Mouse (Mus musculus): ENCODE measurements around the gene Fam171a2. TPM values are rescaled to one million over a fixed set of nuclear protein-coding genes. Genes with fewer than 3 reads are reported as not detected.

Fam171a2 gene
- polyA plus RNA-seq, 1 experiment, result 5.4 TPM

DNA sequence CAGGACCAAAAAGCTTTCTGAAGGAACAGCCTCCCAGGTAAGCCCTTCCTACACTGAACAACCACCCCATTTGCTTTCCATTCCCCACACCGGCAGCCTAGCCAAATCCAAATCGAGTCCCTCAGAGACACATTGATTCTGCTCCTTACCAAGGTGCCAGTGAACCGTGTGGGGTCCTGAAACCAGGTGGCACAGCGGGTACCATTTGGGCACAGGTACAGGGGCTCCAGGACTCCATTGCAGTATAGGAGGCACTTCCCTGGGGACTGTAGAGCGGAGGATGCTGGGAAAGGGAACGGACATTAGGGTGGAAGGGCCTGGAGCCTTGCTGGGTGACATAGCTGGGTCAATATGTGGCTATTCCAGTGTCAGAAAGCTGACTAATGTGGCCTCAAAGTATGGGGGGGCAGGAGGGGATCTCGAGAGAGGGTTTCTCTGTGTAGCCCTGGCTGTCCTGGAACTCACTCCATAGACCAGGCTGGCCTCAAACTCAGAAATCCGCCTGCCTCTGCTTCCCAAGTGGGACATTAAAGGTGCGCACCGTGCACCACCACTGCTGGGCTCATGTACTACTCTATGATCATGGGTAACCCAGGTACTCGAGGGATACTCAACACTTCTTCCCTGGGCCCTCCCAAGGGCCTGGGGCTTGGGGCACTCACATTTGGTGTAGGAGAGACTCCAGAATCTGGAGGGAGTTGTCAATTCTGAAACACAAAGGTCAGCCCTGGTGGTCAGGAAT lies 41.8 kb downstream of the Fam171a2 start:
- no peaks in the 10 kb centered on the region for H3K27me3 ChIP-seq (ENCODE audit: control insufficient read depth, insufficient read depth, low read length)

GRCm38 (mm10) chr11:102404161-102405010 lies 43.1 kb downstream of the Fam171a2 start:
- Histone ChIP-seq H3K4me1 (ENCODE audit: control insufficient read depth, insufficient read depth, insufficient read length, low read length) (peaks cover 13% of the 10 kb centered on the region), H3K36me3 (ENCODE audit: control insufficient read depth, insufficient read depth, low read length) (peaks cover 29% of the 10 kb centered on the region), H3K27me3 (ENCODE audit: control insufficient read depth, insufficient read depth, low read length) (peaks cover 6% of the 10 kb centered on the region; the same call in 1 of the 2 replicates), H3K4me3 (ENCODE audit: low read depth, low read length) (no peak overlapping the region), H3K27ac (ENCODE audit: insufficient read depth, low read depth, low read length) (no peak overlapping the region)
- TF ChIP-seq CTCF (IDR thresholded peaks at IDR 0.05; ENCODE audit: extremely low read depth, insufficient read length, insufficient replicate concordance, low read depth, low read length) (no peak), POLR2A (IDR thresholded peaks at IDR 0.05; ENCODE audit: low read depth, low read length) (no peak)
- 69% methylated on average over 18 of the region's 18 CpGs for WGBS

More for the DNA sequence above, 41.8 kb downstream of the Fam171a2 start:
- 78% methylated on average over 11 of the region's 11 CpGs for WGBS
- no peak for TF ChIP-seq POLR2A (IDR thresholded peaks at IDR 0.05; ENCODE audit: low read depth, low read length)
- TF ChIP-seq CTCF (IDR thresholded peaks at IDR 0.05; ENCODE audit: extremely low read depth, insufficient read length, insufficient replicate concordance, low read depth, low read length), result no peak
- Histone ChIP-seq H3K27ac (ENCODE audit: insufficient read depth, low read depth, low read length) (no peak overlapping the region), H3K36me3 (ENCODE audit: control insufficient read depth, insufficient read depth, low read length) (peaks cover 29% of the 10 kb centered on the region), H3K4me3 (ENCODE audit: low read depth, low read length) (peak overlapping the region; percentile 90), H3K4me1 (ENCODE audit: control insufficient read depth, insufficient read depth, insufficient read length, low read length) (peaks cover 9% of the 10 kb centered on the region)

DNA sequence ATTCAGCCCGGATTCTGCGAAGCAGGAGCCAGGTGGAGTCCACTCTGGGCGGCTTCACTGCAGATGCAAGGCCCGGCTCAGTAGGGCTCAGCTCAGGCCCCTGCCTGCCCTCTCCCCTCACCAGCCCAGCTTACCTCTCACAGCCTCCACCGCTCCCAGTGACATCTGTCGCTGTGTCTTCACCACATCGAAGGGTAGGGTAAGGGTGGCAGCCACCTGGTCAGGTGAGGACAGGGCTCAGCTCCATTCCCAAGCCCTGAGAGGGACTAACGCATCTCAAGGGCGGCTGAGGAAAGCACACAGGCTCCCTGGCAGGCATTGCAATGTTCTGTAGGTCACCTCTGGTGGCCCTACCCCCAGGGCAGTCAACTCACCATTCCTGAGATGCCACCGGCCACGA lies 43.8 kb downstream of the Fam171a2 start:
- Histone ChIP-seq H3K4me1 (ENCODE audit: control insufficient read depth, insufficient read depth, insufficient read length, low read length) (peaks cover 17% of the 10 kb centered on the region), H3K4me3 (ENCODE audit: low read depth, low read length) (no peak overlapping the region), H3K27me3 (ENCODE audit: control insufficient read depth, insufficient read depth, low read length) (peaks cover 8% of the 10 kb centered on the region; the same call in 1 of the 2 replicates), H3K27ac (ENCODE audit: insufficient read depth, low read depth, low read length) (no peak overlapping the region), H3K36me3 (ENCODE audit: control insufficient read depth, insufficient read depth, low read length) (peaks cover 29% of the 10 kb centered on the region)
- 92% methylated on average over 11 of the region's 11 CpGs for WGBS
- no peak for TF ChIP-seq CTCF (IDR thresholded peaks at IDR 0.05; ENCODE audit: extremely low read depth, insufficient read length, insufficient replicate concordance, low read depth, low read length)
- no peak for TF ChIP-seq POLR2A (IDR thresholded peaks at IDR 0.05; ENCODE audit: low read depth, low read length)

- WGBS, result 71% methylated on average over 12 of the region's 12 CpGs
- peaks cover 17% of the 10 kb centered on the region for H3K4me1 ChIP-seq (ENCODE audit: control insufficient read depth, insufficient read depth, insufficient read length, low read length)
- no peak overlapping the region for H3K27ac ChIP-seq (ENCODE audit: insufficient read depth, low read depth, low read length)
- H3K4me3 ChIP-seq (ENCODE audit: low read depth, low read length), result no peak overlapping the region
- H3K27me3 ChIP-seq (ENCODE audit: control insufficient read depth, insufficient read depth, low read length), result peaks cover 8% of the 10 kb centered on the region; the same call in 1 of the 2 replicates
- H3K36me3 ChIP-seq (ENCODE audit: control insufficient read depth, insufficient read depth, low read length), result peaks cover 29% of the 10 kb centered on the region
- no peak for TF ChIP-seq POLR2A (IDR thresholded peaks at IDR 0.05; ENCODE audit: low read depth, low read length)
- TF ChIP-seq CTCF (IDR thresholded peaks at IDR 0.05; ENCODE audit: extremely low read depth, insufficient read length, insufficient replicate concordance, low read depth, low read length), result no peak
Measured at GRCm38 (mm10) chr11:102401898-102402500, 45.5 kb downstream of the Fam171a2 start.

GRCm38 (mm10) chr11:102400513-102401084 lies 46.9 kb downstream of the Fam171a2 start:
- H3K4me1 ChIP-seq (ENCODE audit: control insufficient read depth, insufficient read depth, insufficient read length, low read length), result peaks cover 15% of the 10 kb centered on the region
- 35% methylated on average over 12 of the region's 12 CpGs for WGBS
- TF ChIP-seq CTCF (IDR thresholded peaks at IDR 0.05; ENCODE audit: extremely low read depth, insufficient read length, insufficient replicate concordance, low read depth, low read length) (no peak), POLR2A (IDR thresholded peaks at IDR 0.05; ENCODE audit: low read depth, low read length) (no peak)
- H3K4me3 ChIP-seq (ENCODE audit: low read depth, low read length), result no peak overlapping the region
- H3K27ac ChIP-seq (ENCODE audit: insufficient read depth, low read depth, low read length), result no peak overlapping the region
- H3K36me3 ChIP-seq (ENCODE audit: control insufficient read depth, insufficient read depth, low read length), result peaks cover 29% of the 10 kb centered on the region
- H3K27me3 ChIP-seq (ENCODE audit: control insufficient read depth, insufficient read depth, low read length), result peaks cover 8% of the 10 kb centered on the region; the same call in 1 of the 2 replicates

DNA sequence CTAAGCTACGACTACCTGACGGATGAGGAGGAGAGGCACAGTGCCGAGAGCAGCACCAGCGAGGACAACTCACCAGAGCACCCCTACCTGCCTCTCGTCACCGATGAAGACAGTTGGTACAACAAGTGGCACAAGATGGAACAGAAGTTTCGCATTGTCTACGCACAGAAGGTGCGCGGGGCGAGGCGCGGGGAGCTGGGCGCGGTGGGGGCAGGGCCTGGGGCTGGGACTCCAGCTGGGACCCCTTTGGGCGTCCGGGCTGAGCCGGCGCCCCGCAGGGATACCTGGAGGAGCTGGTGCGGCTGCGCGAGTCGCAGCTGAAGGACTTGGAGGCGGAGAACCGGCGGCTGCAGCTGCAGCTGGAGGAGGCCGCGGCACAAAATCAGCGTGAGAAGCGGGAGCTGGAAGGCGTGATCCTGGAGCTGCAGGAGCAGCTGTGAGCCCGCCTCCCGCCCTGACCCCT lies 47.8 kb downstream of the Fam171a2 start:
- 3% methylated on average over 34 of the region's 34 CpGs for WGBS
- Histone ChIP-seq H3K4me3 (ENCODE audit: low read depth, low read length) (peak overlapping the region; percentile 34), H3K36me3 (ENCODE audit: control insufficient read depth, insufficient read depth, low read length) (peaks cover 25% of the 10 kb centered on the region), H3K27me3 (ENCODE audit: control insufficient read depth, insufficient read depth, low read length) (peaks cover 8% of the 10 kb centered on the region; the same call in 1 of the 2 replicates), H3K4me1 (ENCODE audit: control insufficient read depth, insufficient read depth, insufficient read length, low read length) (peaks cover 12% of the 10 kb centered on the region), H3K27ac (ENCODE audit: insufficient read depth, low read depth, low read length) (no peak overlapping the region)
- TF ChIP-seq POLR2A (IDR thresholded peaks at IDR 0.05; ENCODE audit: low read depth, low read length), result no peak
- no peak for TF ChIP-seq CTCF (IDR thresholded peaks at IDR 0.05; ENCODE audit: extremely low read depth, insufficient read length, insufficient replicate concordance, low read depth, low read length)

All from small intestine, adult 2 months (tissue).